Comparison of ENCODE assay signal across 10 mouse cellular contexts in genomic region chr4:108349836-108350547, GRCm38 (mm10). TPM values are rescaled to one million over a fixed set of nuclear protein-coding genes. Genes with fewer than 3 reads are reported as not detected.
DNase-seq lines count a peak whose midpoint lies in the region; ATAC-seq and TF ChIP-seq lines count a peak whose summit lies in the region.
"Had no signal": no experiment of that assay in that cellular context is flagged by ENCODE, and none has a peak within 500 bp of the region (broad histone marks: within the 10 kb centered on the region; RNA-seq: fewer than 3 reads in every experiment).

No protein-coding gene starts in this region.

- no peak overlapping the region for H3K4me2 ChIP-seq in midbrain, embryonic 11.5 days
- no peak overlapping the region for H3K4me2 ChIP-seq in midbrain, embryonic 14.5 days (ENCODE audit: low read length)
- no peak overlapping the region for H3K4me2 ChIP-seq in heart, postnatal 0 days (ENCODE audit: low read depth, low read length)
- no peak overlapping the region for H3K4me2 ChIP-seq in stomach, embryonic 15.5 days

- peak overlapping the region; percentile 93 for H3K27ac ChIP-seq in gastrocnemius, adult 2 months
- H3K27ac ChIP-seq in midbrain, embryonic 11.5 days (ENCODE audit: low read depth, low read length), result peak overlapping the region; percentile 54
- H3K27ac ChIP-seq in midbrain, embryonic 14.5 days (replicated peaks; ENCODE audit: low read depth, low read length), result no peak overlapping the region
- H3K27ac ChIP-seq in heart, postnatal 0 days (ENCODE audit: low read depth), result peak overlapping the region; percentile 78
- H3K27ac ChIP-seq in stomach, embryonic 15.5 days, result peak overlapping the region; percentile 41; the same call in 1 of the 2 replicates
- no peak overlapping the region for H3K27ac ChIP-seq in layer of hippocampus, adult 2 months
- no peak overlapping the region for H3K27ac ChIP-seq in kidney, adult 2 months (ENCODE audit: insufficient read depth, low read depth, low read length)

- TF ChIP-seq POLR2A in kidney, adult 2 months (IDR thresholded peaks at IDR 0.05; ENCODE audit: low read depth, low read length), result no peak

- TF ChIP-seq EP300 in heart, postnatal 0 days (IDR thresholded peaks at IDR 0.05; ENCODE audit: low read depth), result no peak

- intact Hi-C loops in gastrocnemius, adult 2 months (cut with DNase I), result loop anchor here (5.0 kb wide), 1 partner anchor 112 kb away; no protein-coding TSS in a partner anchor

- no peak for DNase-seq in gastrocnemius, adult 2 months
- no peak for DNase-seq in gastrocnemius, postnatal 4 days (ENCODE audit: low spot score in 2 of 2)
- DNase-seq in midbrain, embryonic 11.5 days (ENCODE audit: low spot score, missing footprints), result peak; percentile 82
- DNase-seq in midbrain, embryonic 14.5 days, result no peak
- no peak for DNase-seq in heart, postnatal 0 days (ENCODE audit: low spot score)
- no peak for DNase-seq in layer of hippocampus, adult 2 months (ENCODE audit: low spot score in 2 of 2)
- no peak for DNase-seq in kidney, adult 2 months

- H3K36me3 ChIP-seq in midbrain, embryonic 11.5 days (ENCODE audit: control insufficient read depth, insufficient read depth, low read length), result no peaks in the 10 kb centered on the region
- H3K36me3 ChIP-seq in midbrain, embryonic 14.5 days (ENCODE audit: control insufficient read depth, insufficient read depth, low read length), result no peaks in the 10 kb centered on the region
- H3K36me3 ChIP-seq in heart, postnatal 0 days (replicated peaks; ENCODE audit: control insufficient read depth, insufficient read depth, low read length), result no peaks in the 10 kb centered on the region
- H3K36me3 ChIP-seq in stomach, embryonic 15.5 days, result no peaks in the 10 kb centered on the region
- no peaks in the 10 kb centered on the region for H3K36me3 ChIP-seq in kidney, adult 2 months (ENCODE audit: control insufficient read depth, insufficient read depth, low read length)
- H3K36me3 ChIP-seq: G1E had no signal

- H3K27me3 ChIP-seq in midbrain, embryonic 11.5 days (ENCODE audit: control insufficient read depth, insufficient read depth, low read length), result no peaks in the 10 kb centered on the region
- no peaks in the 10 kb centered on the region for H3K27me3 ChIP-seq in midbrain, embryonic 14.5 days (ENCODE audit: control insufficient read depth, insufficient read depth, low read length)
- no peaks in the 10 kb centered on the region for H3K27me3 ChIP-seq in heart, postnatal 0 days (ENCODE audit: control insufficient read depth, insufficient read depth, low read length)
- no peaks in the 10 kb centered on the region for H3K27me3 ChIP-seq in stomach, embryonic 15.5 days (replicated peaks)
- H3K27me3 ChIP-seq in kidney, adult 2 months (replicated peaks; ENCODE audit: control insufficient read depth, insufficient read depth, low read length), result no peaks in the 10 kb centered on the region

- WGBS in midbrain, embryonic 11.5 days, result 41% methylated on average over 8 of the region's 8 CpGs
- 48% methylated on average over 8 of the region's 8 CpGs for WGBS in midbrain, embryonic 14.5 days
- 20% methylated on average over 8 of the region's 8 CpGs for WGBS in heart, postnatal 0 days
- 28% methylated on average over 8 of the region's 8 CpGs for WGBS in stomach, embryonic 15.5 days
- 39% methylated on average over 8 of the region's 8 CpGs for WGBS in kidney, adult 2 months

- TF ChIP-seq CTCF in gastrocnemius, adult 2 months (IDR thresholded peaks at IDR 0.05), result no peak
- TF ChIP-seq CTCF in heart, postnatal 0 days (IDR thresholded peaks at IDR 0.05; ENCODE audit: low read depth), result no peak
- no peak for TF ChIP-seq CTCF in layer of hippocampus, adult 2 months (conservative IDR thresholded peaks at IDR 0.05)
- no peak for TF ChIP-seq CTCF in kidney, adult 2 months (conservative IDR thresholded peaks at IDR 0.05; ENCODE audit: insufficient read depth, insufficient read length, low read depth, low read length)

- H3K4me1 ChIP-seq in midbrain, embryonic 11.5 days (ENCODE audit: control insufficient read depth, insufficient read depth, low read length), result peaks cover 22% of the 10 kb centered on the region
- peaks cover 15% of the 10 kb centered on the region; the same call in 1 of the 2 replicates for H3K4me1 ChIP-seq in midbrain, embryonic 14.5 days (ENCODE audit: control insufficient read depth, insufficient read depth, low read length)
- peaks cover 45% of the 10 kb centered on the region for H3K4me1 ChIP-seq in heart, postnatal 0 days (ENCODE audit: control insufficient read depth, insufficient read depth)
- peaks cover 46% of the 10 kb centered on the region for H3K4me1 ChIP-seq in stomach, embryonic 15.5 days
- no peaks in the 10 kb centered on the region for H3K4me1 ChIP-seq in kidney, adult 2 months (ENCODE audit: control insufficient read depth, insufficient read depth, low read length)

- no peak for ATAC-seq in midbrain, embryonic 11.5 days (ENCODE audit: low FRiP score)
- no peak for ATAC-seq in midbrain, embryonic 14.5 days (ENCODE audit: low FRiP score, low TSS enrichment)
- ATAC-seq in heart, postnatal 0 days (ENCODE audit: insufficient read depth, low read depth), result no peak
- no peak for ATAC-seq in stomach, embryonic 15.5 days (ENCODE audit: insufficient read depth, low FRiP score, low read depth)

- no peak overlapping the region for H3K4me3 ChIP-seq in gastrocnemius, adult 2 months
- H3K4me3 ChIP-seq in midbrain, embryonic 11.5 days (ENCODE audit: low read depth, low read length), result no peak overlapping the region
- no peak overlapping the region for H3K4me3 ChIP-seq in midbrain, embryonic 14.5 days (replicated peaks; ENCODE audit: low read depth, low read length)
- H3K4me3 ChIP-seq in heart, postnatal 0 days (ENCODE audit: low read depth, low read length), result no peak overlapping the region
- H3K4me3 ChIP-seq in stomach, embryonic 15.5 days (replicated peaks), result no peak overlapping the region
- H3K4me3 ChIP-seq in layer of hippocampus, adult 2 months, result no peak overlapping the region
- H3K4me3 ChIP-seq in kidney, adult 2 months (ENCODE audit: insufficient read depth, low read depth, low read length), result no peak overlapping the region

- H3K9ac ChIP-seq in midbrain, embryonic 11.5 days (ENCODE audit: low read length), result no peak overlapping the region
- H3K9ac ChIP-seq in midbrain, embryonic 14.5 days (replicated peaks; ENCODE audit: low read length), result no peak overlapping the region
- H3K9ac ChIP-seq in heart, postnatal 0 days (replicated peaks; ENCODE audit: low read depth, low read length), result no peak overlapping the region
- H3K9ac ChIP-seq in stomach, embryonic 15.5 days, result no peak overlapping the region

- no peaks in the 10 kb centered on the region for H3K9me3 ChIP-seq in midbrain, embryonic 11.5 days (ENCODE audit: control insufficient read depth, low read length)
- H3K9me3 ChIP-seq in midbrain, embryonic 14.5 days (ENCODE audit: control insufficient read depth, low read length), result no peaks in the 10 kb centered on the region
- H3K9me3 ChIP-seq in heart, postnatal 0 days (replicated peaks; ENCODE audit: control insufficient read depth, low read length), result no peaks in the 10 kb centered on the region
- no peaks in the 10 kb centered on the region for H3K9me3 ChIP-seq in stomach, embryonic 15.5 days
- H3K9me3 ChIP-seq: G1E had no signal

RNA-seq across cellular contexts. Expression of gene Coa7, which starts 22.1 kb away (rescaled TPM):
- 10 to 100 TPM; 33.6 to 35.8 TPM for total RNA-seq in gastrocnemius, adult 2 months (2021)
- total RNA-seq in gastrocnemius, postnatal 4 days (2021), result 10 to 100 TPM; 23.1 to 31.3 TPM
- 54.6 and 55.5 TPM in 2 replicates for polyA plus RNA-seq in midbrain, embryonic 11.5 days (2014; fragmentation: Nextera tagmentation; extraction: Ambion mirVana)
- 45.7 and 46.4 TPM in 2 replicates for polyA plus RNA-seq in midbrain, embryonic 14.5 days (2014; fragmentation: Nextera tagmentation; extraction: Ambion mirVana)
- total RNA-seq in heart, postnatal 0 days (2014; rRNA removed; ENCODE audit: low replicate concordance), result 26.0 and 41.8 TPM in 2 replicates
- polyA plus RNA-seq in heart, postnatal 0 days (2015; fragmentation: Nextera tagmentation; extraction: Ambion mirVana), result 61.7 and 63.8 TPM in 2 replicates
- 45.3 and 53.9 TPM in 2 replicates for polyA plus RNA-seq in stomach, embryonic 15.5 days (2015; fragmentation: Nextera tagmentation; extraction: Ambion mirVana)
- 10 to 100 TPM; 28.8 to 31.6 TPM for total RNA-seq in layer of hippocampus, adult 2 months (2021)
- polyA plus RNA-seq in kidney, adult 2 months (2012; rRNA removed), result 15.7 and 21.2 TPM in 2 replicates

RNA-seq across cellular contexts. Expression of gene Shisal2a, which starts 33.2 kb away (rescaled TPM):
- total RNA-seq in gastrocnemius, adult 2 months (2021), result not detected
- not detected for total RNA-seq in gastrocnemius, postnatal 4 days (2021)
- 1.6 and 2.4 TPM in 2 replicates for polyA plus RNA-seq in midbrain, embryonic 11.5 days (2014; fragmentation: Nextera tagmentation; extraction: Ambion mirVana)
- polyA plus RNA-seq in midbrain, embryonic 14.5 days (2014; fragmentation: Nextera tagmentation; extraction: Ambion mirVana), result 4.9 and 6.6 TPM in 2 replicates
- 2.2 TPM in 1 of 2 replicates, not detected in the other for total RNA-seq in heart, postnatal 0 days (2014; rRNA removed; ENCODE audit: low replicate concordance)
- 1.4 and 2.0 TPM in 2 replicates for polyA plus RNA-seq in heart, postnatal 0 days (2015; fragmentation: Nextera tagmentation; extraction: Ambion mirVana)
- 2.3 and 2.6 TPM in 2 replicates for polyA plus RNA-seq in stomach, embryonic 15.5 days (2015; fragmentation: Nextera tagmentation; extraction: Ambion mirVana)
- total RNA-seq in layer of hippocampus, adult 2 months (2021), result not detected
- polyA plus RNA-seq in kidney, adult 2 months (2012; rRNA removed), result 0.25 TPM in 1 of 2 replicates, not detected in the other
- total RNA-seq: G1E; gastrocnemius, adult 18-20 months had no signal
- polyA plus RNA-seq: G1E had no signal

RNA-seq across cellular contexts. Expression of gene Zyg11b, which starts 49.1 kb away (rescaled TPM):
- total RNA-seq in gastrocnemius, adult 2 months (2021), result 10 to 100 TPM; 50.8 to 56.0 TPM
- total RNA-seq in gastrocnemius, postnatal 4 days (2021), result 10 to 100 TPM; 23.8 to 27.8 TPM
- 18.8 and 22.5 TPM in 2 replicates for polyA plus RNA-seq in midbrain, embryonic 11.5 days (2014; fragmentation: Nextera tagmentation; extraction: Ambion mirVana)
- polyA plus RNA-seq in midbrain, embryonic 14.5 days (2014; fragmentation: Nextera tagmentation; extraction: Ambion mirVana), result 37.0 and 49.7 TPM in 2 replicates
- total RNA-seq in heart, postnatal 0 days (2014; rRNA removed; ENCODE audit: low replicate concordance), result 25.2 and 30.3 TPM in 2 replicates
- 5.6 and 6.5 TPM in 2 replicates for polyA plus RNA-seq in heart, postnatal 0 days (2015; fragmentation: Nextera tagmentation; extraction: Ambion mirVana)
- 9.7 and 11.4 TPM in 2 replicates for polyA plus RNA-seq in stomach, embryonic 15.5 days (2015; fragmentation: Nextera tagmentation; extraction: Ambion mirVana)
- total RNA-seq in layer of hippocampus, adult 2 months (2021), result 10 to 100 TPM; 96.1 to 99.5 TPM
- polyA plus RNA-seq in kidney, adult 2 months (2012; rRNA removed), result 8.7 and 9.5 TPM in 2 replicates

RNA-seq across cellular contexts. Expression of gene Gpx7, which starts 56.8 kb away (rescaled TPM):
- 1 to 10 TPM; 6.3 TPM for total RNA-seq in gastrocnemius, adult 2 months (2021)
- 10 to 100 TPM; 38.8 to 41.9 TPM for total RNA-seq in gastrocnemius, postnatal 4 days (2021)
- 50.8 and 52.4 TPM in 2 replicates for polyA plus RNA-seq in midbrain, embryonic 11.5 days (2014; fragmentation: Nextera tagmentation; extraction: Ambion mirVana)
- 16.2 and 23.9 TPM in 2 replicates for polyA plus RNA-seq in midbrain, embryonic 14.5 days (2014; fragmentation: Nextera tagmentation; extraction: Ambion mirVana)
- 62.7 and 74.2 TPM in 2 replicates for total RNA-seq in heart, postnatal 0 days (2014; rRNA removed; ENCODE audit: low replicate concordance)
- 51.7 and 52.3 TPM in 2 replicates for polyA plus RNA-seq in heart, postnatal 0 days (2015; fragmentation: Nextera tagmentation; extraction: Ambion mirVana)
- 53.9 and 54.6 TPM in 2 replicates for polyA plus RNA-seq in stomach, embryonic 15.5 days (2015; fragmentation: Nextera tagmentation; extraction: Ambion mirVana)
- total RNA-seq in layer of hippocampus, adult 2 months (2021), result 1 to 10 TPM; 4.8 to 5.1 TPM
- polyA plus RNA-seq in kidney, adult 2 months (2012; rRNA removed), result 6.2 and 7.5 TPM in 2 replicates
- polyA plus RNA-seq: G1E had no signal

Comparison
In these comparisons a context has a peak if more than half of its experiments do, and no peak if none do; other contexts are left out.
1. H3K27ac ChIP-seq: peak in gastrocnemius, adult 2 months (single experiment), midbrain, embryonic 11.5 days (single experiment), heart, postnatal 0 days (single experiment) and stomach, embryonic 15.5 days (single experiment); none in midbrain, embryonic 14.5 days (single experiment), layer of hippocampus, adult 2 months (single experiment) and kidney, adult 2 months (single experiment).